In the genomic region with DNA sequence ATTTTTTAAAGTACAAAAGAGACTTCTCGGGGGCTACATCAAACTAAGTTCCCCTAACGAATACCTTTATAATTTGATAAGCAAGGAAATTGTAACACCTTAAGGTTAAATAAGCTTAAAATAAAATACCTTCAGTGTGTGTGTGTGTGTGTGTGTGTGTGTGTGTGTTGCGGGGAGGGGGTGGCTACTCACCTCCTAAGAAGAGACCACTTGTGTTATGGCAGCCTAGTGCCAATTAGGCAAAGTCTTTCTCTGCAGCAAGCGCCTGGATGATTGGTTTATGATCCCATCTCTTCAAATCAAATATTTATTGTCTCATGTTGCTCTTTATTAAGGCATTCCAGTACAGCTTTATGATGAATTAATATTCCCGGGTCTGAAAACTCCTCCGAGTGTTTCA, we compare ENCODE assay signal across 26 mouse cellular contexts.
"Had no signal": no experiment of that assay in that cellular context is flagged by ENCODE, and none has a peak within 500 bp of the region (broad histone marks: within the 10 kb centered on the region; RNA-seq: fewer than 3 reads in every experiment).

No protein-coding gene starts in this region.

- DNase-seq: gastrocnemius, adult 2 months; gastrocnemius, postnatal 10 days; gastrocnemius, postnatal 25 days; heart, adult 2 months; heart, postnatal 10 days; heart, postnatal 4 days; kidney, adult 11 months; kidney, adult 2 months; kidney, adult 9 months; kidney, postnatal 14 days; kidney, postnatal 36 days; layer of hippocampus, adult 9-11 months; layer of hippocampus, postnatal 36 days; left cerebral cortex, postnatal 4 days; liver; liver, embryonic 13.5 days had no signal

- ATAC-seq: hindbrain, postnatal 0 days; intestine, embryonic 16.5 days had no signal

- H3K9me3 ChIP-seq: heart, embryonic 10.5 days; heart, embryonic 12.5 days; hindbrain, embryonic 13.5 days; hindbrain, embryonic 15.5 days; kidney, embryonic 15.5 days; limb, embryonic 12.5 days; liver, embryonic 13.5 days had no signal

- H3K9ac ChIP-seq: heart, embryonic 12.5 days; hindbrain, embryonic 13.5 days; hindbrain, embryonic 15.5 days; kidney, embryonic 15.5 days; limb, embryonic 12.5 days; liver, embryonic 13.5 days had no signal

- H3K4me2 ChIP-seq: heart, embryonic 12.5 days; hindbrain, embryonic 13.5 days; hindbrain, embryonic 15.5 days; kidney, embryonic 15.5 days; liver, embryonic 11.5 days; liver, embryonic 13.5 days had no signal

- H3K4me1 ChIP-seq: heart, embryonic 10.5 days; heart, embryonic 12.5 days; liver, embryonic 13.5 days had no signal

- H3K4me3 ChIP-seq: gastrocnemius, adult 2 months; heart, adult 2 months; heart, embryonic 10.5 days; heart, embryonic 12.5 days; hindbrain, embryonic 13.5 days; hindbrain, embryonic 15.5 days; kidney, embryonic 15.5 days; limb, embryonic 12.5 days; liver, embryonic 13.5 days had no signal

- H3K36me3 ChIP-seq: heart, embryonic 10.5 days; heart, embryonic 12.5 days; hindbrain, embryonic 13.5 days; hindbrain, embryonic 15.5 days; kidney, embryonic 15.5 days; limb, embryonic 12.5 days; liver, embryonic 13.5 days had no signal

- H3K27me3 ChIP-seq: heart, embryonic 12.5 days; hindbrain, embryonic 13.5 days; hindbrain, embryonic 15.5 days; kidney, embryonic 15.5 days; limb, embryonic 12.5 days; liver, embryonic 13.5 days had no signal

- H3K27ac ChIP-seq: gastrocnemius, adult 2 months; heart, adult 2 months; heart, embryonic 10.5 days; hindbrain, embryonic 13.5 days; hindbrain, embryonic 15.5 days; hindbrain, postnatal 0 days; kidney, embryonic 15.5 days; kidney, postnatal 0 days; limb, embryonic 12.5 days; liver, embryonic 13.5 days had no signal
